Mouse (Mus musculus): ENCODE measurements around the gene Tmem167b. TPM values are rescaled to one million over a fixed set of nuclear protein-coding genes. Genes with fewer than 3 reads are reported as not detected.
"Not testable (repeated sequence)": the region's sequence is repeated elsewhere in the genome, so short reads cannot be mapped to it uniquely, and the experiment has no call there.

Gene Tmem167b
- polyA plus RNA-seq (2016; fragmentation: Nextera tagmentation; extraction: Ambion mirVana), result 37.7 and 42.4 TPM in 2 replicates

GRCm38 (mm10) chr3:108562133-108562730, at the start of gene Tmem167b:
Gene Tmem167b, minus strand, starts transcription at chr3:108562466.
- Histone ChIP-seq H3K36me3 (peaks cover 32% of the 10 kb centered on the region), H3K9me3 (no peaks in the 10 kb centered on the region), H3K4me1 (replicated peaks) (peaks cover 25% of the 10 kb centered on the region), H3K27me3 (ENCODE audit: insufficient read depth, poor library complexity, severe bottlenecking) (no peaks in the 10 kb centered on the region), H3K27ac (peak within 1 kb of the TSS; percentile 93), H3K4me3 (peak within 1 kb of the TSS; percentile 87)
- WGBS, result under 1% methylated on average over 45 of the region's 45 CpGs
- peak; percentile 97 for DNase-seq (ENCODE audit: low spot score)

- Histone ChIP-seq H3K9me3 (no peaks in the 10 kb centered on the region), H3K4me1 (replicated peaks) (no peaks in the 10 kb centered on the region), H3K27me3 (ENCODE audit: insufficient read depth, poor library complexity, severe bottlenecking) (no peaks in the 10 kb centered on the region), H3K27ac (no peak overlapping the region), H3K36me3 (peaks cover 25% of the 10 kb centered on the region), H3K4me3 (no peak overlapping the region)
- no peak for DNase-seq (ENCODE audit: low spot score)
- WGBS, result 71% methylated on average over 3 of the region's 3 CpGs
These were observed 46.6 kb upstream of the Tmem167b start for GRCm38 (mm10) chr3:108608906-108609305.

- no peak for DNase-seq (ENCODE audit: low spot score)
- H3K9me3 ChIP-seq, result no peaks in the 10 kb centered on the region
- H3K27ac ChIP-seq, result peak overlapping the region; percentile 92
- peaks cover 22% of the 10 kb centered on the region for H3K4me1 ChIP-seq (replicated peaks)
- H3K27me3 ChIP-seq (ENCODE audit: insufficient read depth, poor library complexity, severe bottlenecking), result no peaks in the 10 kb centered on the region
- WGBS, result under 1% methylated on average over 61 of the region's 61 CpGs
- no peaks in the 10 kb centered on the region for H3K36me3 ChIP-seq
- H3K4me3 ChIP-seq, result peak overlapping the region; percentile 99
These were observed 29.6 kb upstream of the Tmem167b start for GRCm38 (mm10) chr3:108591530-108592522.

GRCm38 (mm10) chr3:108590786-108591529, 28.7 kb upstream of the Tmem167b start, which contains the start of gene Wdr47:
Gene Wdr47, plus strand, starts transcription at chr3:108591279.
- Histone ChIP-seq H3K27me3 (ENCODE audit: insufficient read depth, poor library complexity, severe bottlenecking) (no peaks in the 10 kb centered on the region), H3K4me1 (replicated peaks) (peaks cover 22% of the 10 kb centered on the region), H3K4me3 (peak within 1 kb of the TSS; percentile 99), H3K27ac (peak within 1 kb of the TSS; percentile 92), H3K9me3 (no peaks in the 10 kb centered on the region), H3K36me3 (no peaks in the 10 kb centered on the region)
- peak; percentile 97 for DNase-seq (ENCODE audit: low spot score)
- 6% methylated on average over 44 of the region's 44 CpGs for WGBS

- 39% methylated on average over 2 of the region's 2 CpGs for WGBS
- DNase-seq (ENCODE audit: low spot score), result no peak
- peaks cover 7% of the 10 kb centered on the region; the same call in 1 of the 2 replicates for H3K36me3 ChIP-seq
- no peaks in the 10 kb centered on the region for H3K27me3 ChIP-seq (ENCODE audit: insufficient read depth, poor library complexity, severe bottlenecking)
- H3K9me3 ChIP-seq, result no peaks in the 10 kb centered on the region
- no peak overlapping the region; the same call in 1 of the 2 replicates for H3K27ac ChIP-seq
- H3K4me3 ChIP-seq, result no peak overlapping the region
- peaks cover 22% of the 10 kb centered on the region for H3K4me1 ChIP-seq (replicated peaks)
These were observed 26.2 kb upstream of the Tmem167b start for GRCm38 (mm10) chr3:108588446-108588845.

- no peaks in the 10 kb centered on the region; the same call in 1 of the 2 replicates for H3K4me1 ChIP-seq (replicated peaks)
- H3K9me3 ChIP-seq, result no peaks in the 10 kb centered on the region
- DNase-seq (ENCODE audit: low spot score), result no peak
- no peak overlapping the region for H3K4me3 ChIP-seq
- peaks cover 27% of the 10 kb centered on the region for H3K36me3 ChIP-seq
- WGBS, result 82% methylated on average over 4 of the region's 4 CpGs
- no peak overlapping the region for H3K27ac ChIP-seq
- H3K27me3 ChIP-seq (ENCODE audit: insufficient read depth, poor library complexity, severe bottlenecking), result no peaks in the 10 kb centered on the region
These were observed 22.3 kb upstream of the Tmem167b start for GRCm38 (mm10) chr3:108584580-108584979.

GRCm38 (mm10) chr3:108574018-108574417, 11.8 kb upstream of the Tmem167b start:
- H3K36me3 ChIP-seq, result peaks cover 32% of the 10 kb centered on the region
- no peak for DNase-seq (ENCODE audit: low spot score)
- peaks cover 35% of the 10 kb centered on the region for H3K4me1 ChIP-seq (replicated peaks)
- no peaks in the 10 kb centered on the region for H3K27me3 ChIP-seq (ENCODE audit: insufficient read depth, poor library complexity, severe bottlenecking)
- no peaks in the 10 kb centered on the region for H3K9me3 ChIP-seq
- H3K4me3 ChIP-seq, result no peak overlapping the region
- 93% methylated on average over 5 of the region's 5 CpGs for WGBS
- no peak overlapping the region for H3K27ac ChIP-seq

- no peak for DNase-seq (ENCODE audit: low spot score)
- 53% methylated on average over 18 of the region's 18 CpGs for WGBS
- peak overlapping the region; percentile 67 for H3K4me3 ChIP-seq
- H3K27ac ChIP-seq, result peak overlapping the region; percentile 87
- H3K9me3 ChIP-seq, result no peaks in the 10 kb centered on the region
- peaks cover 50% of the 10 kb centered on the region for H3K4me1 ChIP-seq (replicated peaks)
- H3K27me3 ChIP-seq (ENCODE audit: insufficient read depth, poor library complexity, severe bottlenecking), result no peaks in the 10 kb centered on the region
- H3K36me3 ChIP-seq, result peaks cover 16% of the 10 kb centered on the region
These were observed 10.2 kb upstream of the Tmem167b start for GRCm38 (mm10) chr3:108572309-108573010.

GRCm38 (mm10) chr3:108571443-108572294, 9.4 kb upstream of the Tmem167b start, which contains the start of gene Taf13:
Gene Taf13, plus strand, starts transcription at chr3:108571698.
- Histone ChIP-seq H3K27ac (peak within 1 kb of the TSS; percentile 87), H3K27me3 (ENCODE audit: insufficient read depth, poor library complexity, severe bottlenecking) (no peaks in the 10 kb centered on the region), H3K4me1 (replicated peaks) (peaks cover 54% of the 10 kb centered on the region), H3K4me3 (peak within 1 kb of the TSS; percentile 67), H3K9me3 (no peaks in the 10 kb centered on the region), H3K36me3 (peaks cover 9% of the 10 kb centered on the region)
- DNase-seq (ENCODE audit: low spot score), result peak; percentile 96
- 2% methylated on average over 42 of the region's 42 CpGs for WGBS

- H3K9me3 ChIP-seq, result no peaks in the 10 kb centered on the region
- 87% methylated on average over 14 of the region's 14 CpGs for WGBS
- no peak overlapping the region for H3K4me3 ChIP-seq
- DNase-seq (ENCODE audit: low spot score), result no peak
- peaks cover 54% of the 10 kb centered on the region for H3K4me1 ChIP-seq (replicated peaks)
- H3K36me3 ChIP-seq, result 0 out of 2 replicates have a peak, but pooled peaks cover 3% of the 10 kb centered on the region
- H3K27me3 ChIP-seq (ENCODE audit: insufficient read depth, poor library complexity, severe bottlenecking), result no peaks in the 10 kb centered on the region
- H3K27ac ChIP-seq, result no peak overlapping the region
These were observed 8.5 kb upstream of the Tmem167b start for GRCm38 (mm10) chr3:108570813-108571212.

GRCm38 (mm10) chr3:108569636-108570035, 7.4 kb upstream of the Tmem167b start:
- 69% methylated on average over 3 of the region's 3 CpGs for WGBS
- H3K27ac ChIP-seq, result peak overlapping the region; percentile 54
- H3K4me1 ChIP-seq (replicated peaks), result peaks cover 51% of the 10 kb centered on the region
- DNase-seq (ENCODE audit: low spot score); H3K9me3 ChIP-seq; H3K4me3 ChIP-seq; H3K27me3 ChIP-seq (ENCODE audit: insufficient read depth, poor library complexity, severe bottlenecking); H3K36me3 ChIP-seq: not testable (repeated sequence)
